Mouse (Mus musculus): ENCODE results near the gene Rabggta. TPM values are rescaled to one million over a fixed set of nuclear protein-coding genes. Genes with fewer than 3 reads are reported as not detected.

The Rabggta gene
- polyA plus RNA-seq, 1 experiment from 2014 or later, result 29.4 TPM

- H3K9ac ChIP-seq, result no peak within 1 kb of the TSS
- no peaks in the 10 kb centered on the region for H3K9me3 ChIP-seq
- peak within 1 kb of the TSS; percentile 52 for H3K27ac ChIP-seq
- H3K36me3 ChIP-seq, result peaks cover 21% of the 10 kb centered on the region
- H3K27me3 ChIP-seq, result peaks cover 24% of the 10 kb centered on the region
- peak within 1 kb of the TSS; percentile 42 for H3K4me2 ChIP-seq
- H3K4me3 ChIP-seq, result peak within 1 kb of the TSS; percentile 29
- H3K4me1 ChIP-seq, result peaks cover 19% of the 10 kb centered on the region
- 15% methylated on average over 4 of the region's 4 CpGs for WGBS
- ATAC-seq (ENCODE audit: insufficient number of reproducible peaks, low FRiP score, low TSS enrichment, low read depth), result no peak
These were observed 8.3 kb downstream of the Rabggta start, which contains the start of gene Tgm1 for GRCm38 (mm10) chr14:55713729-55714122. TSS of gene Tgm1 (minus strand) at chr14:55713926.

GRCm38 (mm10) chr14:55713007-55713728 is 8.9 kb downstream of the Rabggta start:
- peak overlapping the region; percentile 52 for H3K27ac ChIP-seq

GRCm38 (mm10) chr14:55711786-55712185 is 10.3 kb downstream of the Rabggta start:
- 80% methylated on average over 7 of the region's 7 CpGs for WGBS
- peaks cover 19% of the 10 kb centered on the region for H3K4me1 ChIP-seq
- H3K36me3 ChIP-seq, result peaks cover 4% of the 10 kb centered on the region; the same call in 1 of the 2 replicates
- no peak overlapping the region for H3K27ac ChIP-seq
- peak overlapping the region; percentile 3; the same call in 1 of the 2 replicates for H3K4me3 ChIP-seq
- H3K4me2 ChIP-seq, result no peak overlapping the region
- H3K27me3 ChIP-seq, result peaks cover 24% of the 10 kb centered on the region
- ATAC-seq (ENCODE audit: insufficient number of reproducible peaks, low FRiP score, low TSS enrichment, low read depth), result no peak
- H3K9me3 ChIP-seq, result no peaks in the 10 kb centered on the region
- no peak overlapping the region for H3K9ac ChIP-seq

More at GRCm38 (mm10) chr14:55713007-55713728, 8.9 kb downstream of the Rabggta start:
- peaks cover 19% of the 10 kb centered on the region for H3K4me1 ChIP-seq
- no peak overlapping the region for H3K9ac ChIP-seq
- peak overlapping the region; percentile 42 for H3K4me2 ChIP-seq
- peaks cover 16% of the 10 kb centered on the region for H3K36me3 ChIP-seq
- ATAC-seq (ENCODE audit: insufficient number of reproducible peaks, low FRiP score, low TSS enrichment, low read depth), result no peak
- no peaks in the 10 kb centered on the region for H3K9me3 ChIP-seq
- 13% methylated on average over 25 of the region's 25 CpGs for WGBS
- H3K27me3 ChIP-seq, result peaks cover 24% of the 10 kb centered on the region
- peak overlapping the region; percentile 29 for H3K4me3 ChIP-seq

GRCm38 (mm10) chr14:55709509-55709908 is 12.6 kb downstream of the Rabggta start:
- Histone ChIP-seq H3K27ac (no peak overlapping the region), H3K4me1 (peaks cover 14% of the 10 kb centered on the region), H3K27me3 (peaks cover 24% of the 10 kb centered on the region), H3K4me2 (no peak overlapping the region), H3K9me3 (no peaks in the 10 kb centered on the region), H3K36me3 (no peaks in the 10 kb centered on the region), H3K9ac (no peak overlapping the region), H3K4me3 (no peak overlapping the region)
- ATAC-seq (ENCODE audit: insufficient number of reproducible peaks, low FRiP score, low TSS enrichment, low read depth), result no peak
- 84% methylated on average over 4 of the region's 4 CpGs for WGBS

GRCm38 (mm10) chr14:55707397-55707796 is 14.7 kb downstream of the Rabggta start:
- WGBS, result 89% methylated on average over 5 of the region's 5 CpGs
- Histone ChIP-seq H3K4me2 (no peak overlapping the region), H3K9ac (no peak overlapping the region), H3K9me3 (no peaks in the 10 kb centered on the region), H3K27me3 (peaks cover 11% of the 10 kb centered on the region; the same call in 1 of the 2 replicates), H3K36me3 (no peaks in the 10 kb centered on the region), H3K4me3 (no peak overlapping the region), H3K4me1 (peaks cover 10% of the 10 kb centered on the region), H3K27ac (no peak overlapping the region)
- no peak for ATAC-seq (ENCODE audit: insufficient number of reproducible peaks, low FRiP score, low TSS enrichment, low read depth)

GRCm38 (mm10) chr14:55706051-55706600 is 15.9 kb downstream of the Rabggta start:
- WGBS, result 86% methylated on average over 8 of the region's 8 CpGs
- Histone ChIP-seq H3K4me2 (no peak overlapping the region), H3K4me1 (peaks cover 10% of the 10 kb centered on the region), H3K9ac (no peak overlapping the region), H3K9me3 (no peaks in the 10 kb centered on the region), H3K27me3 (no peaks in the 10 kb centered on the region), H3K27ac (no peak overlapping the region), H3K36me3 (no peaks in the 10 kb centered on the region), H3K4me3 (no peak overlapping the region)
- no peak for ATAC-seq (ENCODE audit: insufficient number of reproducible peaks, low FRiP score, low TSS enrichment, low read depth)

GRCm38 (mm10) chr14:55702761-55703160 is 19.3 kb downstream of the Rabggta start:
- Histone ChIP-seq H3K9me3 (no peaks in the 10 kb centered on the region), H3K9ac (no peak overlapping the region), H3K4me1 (peaks cover 10% of the 10 kb centered on the region), H3K4me3 (no peak overlapping the region), H3K27me3 (no peaks in the 10 kb centered on the region), H3K27ac (no peak overlapping the region), H3K36me3 (no peaks in the 10 kb centered on the region), H3K4me2 (no peak overlapping the region)
- no peak for ATAC-seq (ENCODE audit: insufficient number of reproducible peaks, low FRiP score, low TSS enrichment, low read depth)
- WGBS, result 56% methylated on average over 6 of the region's 6 CpGs

- Histone ChIP-seq H3K4me1 (peaks cover 10% of the 10 kb centered on the region), H3K36me3 (no peaks in the 10 kb centered on the region), H3K4me3 (no peak overlapping the region), H3K9me3 (no peaks in the 10 kb centered on the region), H3K9ac (no peak overlapping the region), H3K27me3 (no peaks in the 10 kb centered on the region), H3K27ac (no peak overlapping the region), H3K4me2 (no peak overlapping the region)
- WGBS, result 64% methylated on average over 9 of the region's 9 CpGs
- ATAC-seq (ENCODE audit: insufficient number of reproducible peaks, low FRiP score, low TSS enrichment, low read depth), result no peak
These were observed 20.9 kb downstream of the Rabggta start for GRCm38 (mm10) chr14:55701131-55701530.

- no peak for ATAC-seq (ENCODE audit: insufficient number of reproducible peaks, low FRiP score, low TSS enrichment, low read depth)
- Histone ChIP-seq H3K4me1 (no peaks in the 10 kb centered on the region), H3K27me3 (no peaks in the 10 kb centered on the region), H3K4me3 (no peak overlapping the region), H3K9me3 (no peaks in the 10 kb centered on the region), H3K36me3 (no peaks in the 10 kb centered on the region), H3K27ac (no peak overlapping the region), H3K4me2 (no peak overlapping the region), H3K9ac (no peak overlapping the region)
- 74% methylated on average over 4 of the region's 4 CpGs for WGBS
These were observed 24.8 kb downstream of the Rabggta start for GRCm38 (mm10) chr14:55697226-55697625.

GRCm38 (mm10) chr14:55689433-55689832 is 32.6 kb downstream of the Rabggta start:
- Histone ChIP-seq H3K36me3 (no peaks in the 10 kb centered on the region), H3K4me2 (no peak overlapping the region), H3K27ac (no peak overlapping the region), H3K4me3 (no peak overlapping the region), H3K27me3 (no peaks in the 10 kb centered on the region), H3K9ac (no peak overlapping the region), H3K4me1 (no peaks in the 10 kb centered on the region), H3K9me3 (no peaks in the 10 kb centered on the region)
- 73% methylated on average over 10 of the region's 10 CpGs for WGBS
- ATAC-seq (ENCODE audit: insufficient number of reproducible peaks, low FRiP score, low TSS enrichment, low read depth), result no peak

- peaks cover 35% of the 10 kb centered on the region for H3K36me3 ChIP-seq
- peak overlapping the region; percentile 60; the same call in 1 of the 2 replicates for H3K9ac ChIP-seq
- H3K4me1 ChIP-seq, result peaks cover 10% of the 10 kb centered on the region; the same call in 1 of the 2 replicates
- no peaks in the 10 kb centered on the region for H3K9me3 ChIP-seq
- H3K27ac ChIP-seq, result peak overlapping the region; percentile 91
- H3K27me3 ChIP-seq, result no peaks in the 10 kb centered on the region
- peak overlapping the region; percentile 82 for H3K4me2 ChIP-seq
- peak; percentile 12; the same call in 1 of the 2 replicates for ATAC-seq (ENCODE audit: insufficient number of reproducible peaks, low FRiP score, low TSS enrichment, low read depth)
- peak overlapping the region; percentile 71 for H3K4me3 ChIP-seq
- 13% methylated on average over 3 of the region's 3 CpGs for WGBS
These were observed 40.0 kb downstream of the Rabggta start for GRCm38 (mm10) chr14:55682118-55682493.
